Mouse (Mus musculus) bone marrow macrophage, adult 2 months (primary cell): ENCODE measurements around the gene Ntf5. TPM values are rescaled to one million over a fixed set of nuclear protein-coding genes. Genes with fewer than 3 reads are reported as not detected.

Source experiments
- H3K27ac ChIP-seq: 2 replicates; pipeline ENCODE4 v1.5.1; 2012; ENCODE audit warnings: low read depth, low read length; ENCODE audit not compliant: insufficient read depth
- H3K4me1 ChIP-seq: 2 replicates; pipeline ENCODE4 v1.6.1; 2012; ENCODE audit warnings: low read length; ENCODE audit not compliant: control insufficient read depth, insufficient read depth
- H3K4me3 ChIP-seq: 2 replicates; pipeline ENCODE4 v1.5.1; 2012; ENCODE audit warnings: mild to moderate bottlenecking, low read length, moderate library complexity; ENCODE audit not compliant: insufficient read depth
- CTCF ChIP-seq: IDR thresholded peaks from 2 replicates; pipeline ENCODE4 v1.5.1; 2012; ENCODE audit warnings: low read depth, mild to moderate bottlenecking, low read length, moderate library complexity
- POLR2A ChIP-seq: IDR thresholded peaks from 2 replicates; pipeline ENCODE4 v1.6.1; 2012; ENCODE audit warnings: mild to moderate bottlenecking, low read depth, low read length, borderline replicate concordance
- polyA plus RNA-seq: library from polyadenylated mRNA; stranded (reverse); fragments of >200 nt; gene quantifications from 2 replicates; pipeline ENCODE4 v1.2.4, GENCODE M21; 2012; ENCODE audit not compliant: missing spikeins, insufficient read depth, insufficient read length

Ntf5 gene
- polyA plus RNA-seq: not detected in 2 replicates

- no peaks in the 10 kb centered on the region for H3K4me1 ChIP-seq
- no peak within 1 kb of the TSS for H3K4me3 ChIP-seq
- no peak for TF ChIP-seq POLR2A
- no peak for TF ChIP-seq CTCF
- no peak within 1 kb of the TSS for H3K27ac ChIP-seq
These were observed at the start of gene Ntf5 for GRCm38 (mm10) chr7:45413113-45413863. Gene Ntf5, plus strand, starts transcription at chr7:45413695.

DNA sequence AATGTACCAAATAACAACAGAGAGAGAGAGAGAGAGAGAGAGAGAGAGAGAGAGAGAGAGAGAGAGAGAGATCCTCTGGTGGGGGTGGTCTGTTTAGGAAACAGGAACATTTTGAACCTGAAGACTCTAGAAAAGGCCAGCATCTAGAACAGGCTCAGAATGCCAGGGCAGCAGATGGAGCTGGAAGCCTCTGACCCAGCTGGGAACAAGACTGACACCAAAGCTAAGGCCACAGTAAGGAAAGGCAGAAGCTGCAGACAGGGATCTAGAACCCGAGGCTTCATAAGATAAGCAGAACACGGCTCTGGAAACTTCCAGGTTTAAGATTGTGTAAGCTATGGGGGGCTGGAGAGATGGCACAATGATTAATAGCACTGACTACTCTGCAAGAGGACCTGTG, 49.5 kb upstream of the Ntf5 start:
- Histone ChIP-seq H3K4me3 (no peak overlapping the region), H3K4me1 (peaks cover 4% of the 10 kb centered on the region; the same call in 1 of the 2 replicates), H3K27ac (no peak overlapping the region)
- TF ChIP-seq CTCF: no peak
- no peak for TF ChIP-seq POLR2A

GRCm38 (mm10) chr7:45365742-45366651, 47.5 kb upstream of the Ntf5 start:
- H3K27ac ChIP-seq: no peak overlapping the region
- no peak overlapping the region; the same call in 1 of the 2 replicates for H3K4me3 ChIP-seq
- TF ChIP-seq CTCF (no peak), POLR2A (no peak)
- H3K4me1 ChIP-seq: peaks cover 7% of the 10 kb centered on the region; the same call in 1 of the 2 replicates

- no peak within 1 kb of the TSS for H3K27ac ChIP-seq
- no peak for TF ChIP-seq CTCF
- no peak for TF ChIP-seq POLR2A
- H3K4me3 ChIP-seq: peak within 1 kb of the TSS; percentile 56
- H3K4me1 ChIP-seq: peaks cover 3% of the 10 kb centered on the region; the same call in 1 of the 2 replicates
These were observed 46.9 kb upstream of the Ntf5 start, which contains the start of gene Ppfia3 for GRCm38 (mm10) chr7:45366652-45367019. Gene Ppfia3, minus strand, starts transcription at chr7:45367019.

DNA sequence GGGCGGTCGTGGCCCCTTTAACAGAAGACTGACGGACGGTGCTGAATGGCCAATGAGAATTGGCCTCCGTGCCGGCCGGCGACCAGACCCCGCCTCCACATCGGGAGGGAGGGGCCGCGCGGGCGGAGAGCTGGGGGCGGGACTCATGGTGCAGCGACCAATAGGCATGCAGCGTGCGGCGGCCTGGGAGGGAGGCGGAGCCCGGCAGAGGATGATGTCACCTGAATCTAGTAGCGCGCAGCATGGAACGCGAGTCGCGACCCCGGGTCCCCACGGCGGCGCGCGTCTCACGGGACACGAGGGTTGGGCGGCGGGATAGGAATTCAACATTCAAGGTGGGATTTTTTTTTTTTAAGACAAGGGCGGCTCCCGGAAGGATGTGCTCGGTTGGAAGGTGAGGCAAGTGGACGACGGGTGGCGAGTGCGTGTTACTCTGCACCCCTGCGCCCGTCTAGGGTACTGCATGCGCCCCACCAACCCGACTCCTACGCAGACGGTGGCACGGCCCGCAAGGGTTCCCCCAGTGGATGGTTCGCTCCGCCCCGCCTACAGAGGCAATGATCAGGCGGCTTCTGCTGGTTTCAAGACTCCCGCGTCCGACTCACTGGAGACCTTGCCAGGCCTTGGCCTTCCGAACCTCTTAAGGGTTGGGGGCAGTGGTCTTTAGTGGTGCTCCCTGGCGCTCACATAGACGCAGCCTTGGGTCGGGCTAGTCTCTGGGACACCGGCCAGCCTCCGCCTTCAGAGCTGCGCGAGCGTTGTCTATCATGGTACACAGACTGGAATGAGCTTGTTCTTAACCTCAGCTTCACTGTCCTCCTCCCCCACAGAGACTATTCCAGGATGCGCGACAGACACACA, 46.2 kb upstream of the Ntf5 start:
- TF ChIP-seq POLR2A (no peak), CTCF (no peak)
- Histone ChIP-seq H3K4me1 (0 out of 2 replicates have a peak, but pooled peaks cover 3% of the 10 kb centered on the region), H3K27ac (no peak overlapping the region), H3K4me3 (peak overlapping the region; percentile 56)

GRCm38 (mm10) chr7:45368178-45368577, 45.3 kb upstream of the Ntf5 start:
- Histone ChIP-seq H3K4me1 (0 out of 2 replicates have a peak, but pooled peaks cover 3% of the 10 kb centered on the region), H3K27ac (no peak overlapping the region), H3K4me3 (no peak overlapping the region)
- TF ChIP-seq POLR2A (no peak), CTCF (no peak)

DNA sequence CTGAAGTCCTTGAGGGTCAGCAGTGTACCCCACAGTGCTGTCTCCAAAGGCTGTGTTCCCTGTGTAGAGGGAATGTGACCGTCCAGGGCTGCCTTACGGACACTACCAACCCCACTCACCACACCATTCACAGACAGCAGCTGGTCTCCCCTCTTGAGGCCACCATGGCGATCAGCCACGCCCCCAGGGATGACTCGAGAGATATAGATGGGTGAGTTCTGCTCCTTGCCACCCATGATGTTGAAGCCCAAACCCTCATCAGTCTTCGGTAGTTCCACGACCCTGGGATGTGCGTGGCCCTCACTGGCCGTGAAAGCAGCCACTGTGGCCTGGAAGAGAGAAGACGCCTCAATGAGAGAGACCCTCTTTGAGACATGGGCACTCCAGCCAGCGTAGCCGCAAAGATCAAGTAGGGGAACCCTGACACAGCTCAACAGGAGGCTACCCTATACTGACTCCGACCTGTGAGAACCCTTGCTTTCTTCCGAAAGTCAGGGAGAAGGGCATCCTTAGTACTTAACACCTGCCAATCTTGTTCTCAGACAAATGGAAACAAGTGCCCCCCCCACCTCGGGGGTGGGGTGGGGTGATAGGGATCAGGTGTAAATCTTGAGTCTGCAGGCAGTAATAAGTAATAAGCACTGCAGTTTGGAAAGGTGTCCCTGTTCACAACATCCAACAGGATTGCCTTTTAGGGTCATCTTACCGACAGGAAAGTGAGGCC, 44.3 kb upstream of the Ntf5 start:
- 0 out of 2 replicates have a peak, but pooled peaks cover 3% of the 10 kb centered on the region for H3K4me1 ChIP-seq
- TF ChIP-seq CTCF: no peak
- TF ChIP-seq POLR2A: no peak
- no peak overlapping the region for H3K4me3 ChIP-seq
- no peak overlapping the region for H3K27ac ChIP-seq

- Histone ChIP-seq H3K27ac (no peak overlapping the region), H3K4me1 (0 out of 2 replicates have a peak, but pooled peaks cover 3% of the 10 kb centered on the region), H3K4me3 (peak overlapping the region; percentile 59)
- TF ChIP-seq CTCF (no peak), POLR2A (no peak)
These were observed 43.5 kb upstream of the Ntf5 start for GRCm38 (mm10) chr7:45369836-45370474.
